Mouse (Mus musculus) CH12.LX (cell line): ENCODE data around the gene Rnf144a.

Experiments used
- CHD2 ChIP-seq: IDR thresholded peaks from 2 replicates; pipeline ENCODE4 v1.6.1; 2011; ENCODE audit warnings: low read length, improper control_type of control experiment
- CTCF ChIP-seq, 2 experiments: IDR thresholded peaks in 1 of 2; conservative IDR thresholded peaks in 1 of 2; 2 replicates each; pipeline ENCODE4 v1.5.1; 2011 to 2012; ENCODE audit warnings: low read depth in 2 of 2, low read length in 2 of 2, improper control_type of control experiment in 1 of 2, inconsistent platforms in 1 of 2, mild to moderate bottlenecking in 1 of 2, moderate library complexity in 1 of 2
- EP300 ChIP-seq: IDR thresholded peaks from 2 replicates; pipeline ENCODE4 v1.6.1; 2011; ENCODE audit warnings: low read length, improper control_type of control experiment
- JUND ChIP-seq: conservative IDR thresholded peaks from 2 replicates; pipeline ENCODE4 v1.6.1; 2011; ENCODE audit warnings: low read depth, low read length, improper control_type of control experiment
- MXI1 ChIP-seq: IDR thresholded peaks from 2 replicates; pipeline ENCODE4 v1.6.1; 2011; ENCODE audit warnings: mild to moderate bottlenecking, low read depth, low read length, improper control_type of control experiment
- POLR2A ChIP-seq: IDR thresholded peaks from 2 replicates; pipeline ENCODE4 v1.6.1; 2011; ENCODE audit warnings: low read depth, mild to moderate bottlenecking, improper control_type of control experiment, low read length
- POLR2AphosphoS2 ChIP-seq: IDR thresholded peaks from 2 replicates; pipeline ENCODE4 v1.6.1; 2011; ENCODE audit warnings: low read depth, low read length, improper control_type of control experiment
- SMC3 ChIP-seq: IDR thresholded peaks from 2 replicates; pipeline ENCODE4 v1.6.1; 2011; ENCODE audit warnings: low read depth, low read length, improper control_type of control experiment
- TCF12 ChIP-seq: IDR thresholded peaks from 2 replicates; pipeline ENCODE4 v1.6.1; 2014; ENCODE audit warnings: low read depth, mild to moderate bottlenecking, inconsistent platforms, low read length, improper control_type of control experiment
- UBTF ChIP-seq: IDR thresholded peaks from 2 replicates; pipeline ENCODE4 v1.6.1; 2012; ENCODE audit warnings: low read depth, mild to moderate bottlenecking, inconsistent platforms, low read length, improper control_type of control experiment, moderate library complexity
- ZC3H11A ChIP-seq: IDR thresholded peaks from 2 replicates; pipeline ENCODE4 v1.6.1; 2012; ENCODE audit warnings: low read depth, mild to moderate bottlenecking, inconsistent platforms, low read length, improper control_type of control experiment
- ZNF384 ChIP-seq: IDR thresholded peaks from 2 replicates; pipeline ENCODE4 v1.6.1; 2012; ENCODE audit warnings: low read depth, low read length, improper control_type of control experiment, inconsistent platforms

DNA sequence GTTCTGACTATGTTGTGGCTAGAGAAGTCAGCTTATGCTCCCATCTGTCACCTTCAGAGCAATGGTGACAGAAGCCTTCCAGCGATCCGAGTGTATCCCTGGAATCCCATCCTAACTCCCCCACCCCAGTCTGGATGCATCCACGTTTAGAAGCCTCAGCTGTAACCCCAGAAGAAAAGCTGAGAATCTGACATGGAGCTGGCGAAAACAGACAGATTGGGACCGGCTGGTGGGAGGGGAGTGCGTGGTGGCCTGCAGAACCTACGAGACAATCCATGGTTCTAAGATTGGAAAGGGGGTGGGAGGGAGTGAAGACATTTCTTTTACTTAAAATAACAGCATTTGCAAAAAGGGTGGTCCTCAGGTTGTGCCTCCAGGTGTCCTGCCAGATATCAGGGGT is 37.4 kb downstream of the Rnf144a start:
- TF ChIP-seq CTCF (conservative IDR thresholded peaks at IDR 0.05 in 1 of 2, IDR thresholded peaks at IDR 0.05 in 1 of 2; ENCODE audit: low read depth in 2 of 2, low read length in 2 of 2) (no peak), CHD2 (no peak), ZNF384 (no peak), POLR2AphosphoS2 (no peak), EP300 (no peak), POLR2A (no peak), UBTF (no peak), SMC3 (no peak), MXI1 (no peak), ZC3H11A (no peak), JUND (no peak), TCF12 (no peak)
